Mouse (Mus musculus) kidney, postnatal 0 days (tissue): ENCODE measurements around the gene Tmed1. TPM values are rescaled to one million over a fixed set of nuclear protein-coding genes. Genes with fewer than 3 reads are reported as not detected.
"Not testable (repeated sequence)": the region's sequence is repeated elsewhere in the genome, so short reads cannot be mapped to it uniquely, and the experiment has no call there.

Source experiments
- ATAC-seq: fragments of 200-750 bp; cut with Nextera tagmentation; replicated peaks from 2 replicates; pipeline ENCODE4 v1.8.0; 2017; ENCODE audit warnings: low read depth, moderate number of reproducible peaks, moderate TSS enrichment, moderate library complexity; ENCODE audit not compliant: low FRiP score
- DNase-seq: peaks from one replicate; pipeline ENCODE4 v3.0.0-alpha.2; 2016; ENCODE audit warnings: low spot score
- H3K27ac ChIP-seq: fragments of 300-500 bp; sonication (generic); 2 replicates; pipeline ENCODE4 v1.5.1; 2014; ENCODE audit warnings: mild to moderate bottlenecking
- H3K27me3 ChIP-seq: fragments of 300-500 bp; sonication (generic); 2 replicates; pipeline ENCODE4 v1.6.1; 2014; ENCODE audit warnings: low read length, mixed read lengths; ENCODE audit not compliant: insufficient read depth
- H3K36me3 ChIP-seq: fragments of 300-500 bp; sonication (generic); 2 replicates; pipeline ENCODE4 v1.6.1; 2014; ENCODE audit warnings: low read length, mixed read lengths; ENCODE audit not compliant: insufficient read depth
- H3K4me1 ChIP-seq: fragments of 300-500 bp; sonication (generic); replicated peaks from 2 replicates; pipeline ENCODE4 v1.6.1; 2014; ENCODE audit warnings: antibody characterized with exemption, low read length, mixed read lengths; ENCODE audit not compliant: insufficient read depth
- H3K4me2 ChIP-seq: fragments of 300-500 bp; sonication (generic); 2 replicates; pipeline ENCODE4 v1.6.1; 2014; ENCODE audit warnings: mild to moderate bottlenecking, low read length, moderate library complexity, mixed read lengths
- H3K4me3 ChIP-seq: fragments of 300-500 bp; sonication (generic); replicated peaks from 2 replicates; pipeline ENCODE4 v1.5.1; 2014; ENCODE audit warnings: low read depth, low read length
- H3K9ac ChIP-seq: fragments of 300-500 bp; sonication (generic); 2 replicates; pipeline ENCODE4 v1.6.1; 2014; ENCODE audit warnings: low read depth, low read length
- H3K9me3 ChIP-seq: fragments of 300-500 bp; sonication (generic); replicated peaks from 2 replicates; pipeline ENCODE4 v1.6.1; 2016; ENCODE audit warnings: low read length, inconsistent platforms, mixed read lengths
- CTCF ChIP-seq: IDR thresholded peaks from 2 replicates; pipeline ENCODE4 v1.5.1; 2016; ENCODE audit warnings: antibody characterized with exemption, low read depth, mild to moderate bottlenecking, moderate library complexity
- WGBS: fragments of 180-500 bp; shearing (Covaris S2); extraction: QIAGEN DNeasy Blood & Tissue Kit; methylation state at CpG from one replicate; pipeline ENCODE4 v1.1.7; 2014; 5-methylcytosine and 5-hydroxymethylcytosine counted together
- polyA plus RNA-seq: library from polyadenylated mRNA; unstranded; fragments of >200 nt; fragmentation: Nextera tagmentation; extraction: Ambion mirVana; gene quantifications from 2 replicates; pipeline ENCODE4 v1.2.1, GENCODE M21; 2015

Tmed1 gene
- polyA plus RNA-seq, 1 experiment from 2014 or later: 131 TPM

- 98% methylated on average over 4 of the region's 4 CpGs for WGBS
- TF ChIP-seq CTCF: no peak
- DNase-seq (no peak), ATAC-seq (no peak)
- Histone ChIP-seq H3K36me3 (peaks cover 41% of the 10 kb centered on the region), H3K27ac (no peak overlapping the region), H3K9ac (no peak overlapping the region), H3K4me1 (no peaks in the 10 kb centered on the region), H3K27me3 (no peaks in the 10 kb centered on the region), H3K4me3 (no peak overlapping the region), H3K4me2 (no peak overlapping the region), H3K9me3 (no peaks in the 10 kb centered on the region)
These were observed 26.0 kb downstream of the Tmed1 start for GRCm38 (mm10) chr9:21484065-21484464.

- no peak overlapping the region for H3K9ac ChIP-seq
- no peak overlapping the region for H3K4me2 ChIP-seq
- H3K4me1 ChIP-seq: no peaks in the 10 kb centered on the region
- no peak overlapping the region for H3K4me3 ChIP-seq
- H3K9me3 ChIP-seq: no peaks in the 10 kb centered on the region
- H3K27ac ChIP-seq: no peak overlapping the region
- no peak for ATAC-seq
- no peaks in the 10 kb centered on the region for H3K27me3 ChIP-seq
- H3K36me3 ChIP-seq: peaks cover 66% of the 10 kb centered on the region
- no peak for DNase-seq
- WGBS: 96% methylated on average over 6 of the region's 6 CpGs
- TF ChIP-seq CTCF: peak; percentile 37
These were observed 32.3 kb downstream of the Tmed1 start for GRCm38 (mm10) chr9:21477707-21478106.

- 83% methylated on average over 4 of the region's 4 CpGs for WGBS
- ATAC-seq: no peak
- no peak for TF ChIP-seq CTCF
These were observed 37.1 kb downstream of the Tmed1 start for GRCm38 (mm10) chr9:21472913-21473312.

GRCm38 (mm10) chr9:21469032-21470024 is 40.7 kb downstream of the Tmed1 start:
- TF ChIP-seq CTCF: peak; percentile 76
- Histone ChIP-seq H3K27me3 (no peaks in the 10 kb centered on the region), H3K9ac (no peak overlapping the region), H3K4me2 (no peak overlapping the region), H3K4me1 (no peaks in the 10 kb centered on the region), H3K27ac (no peak overlapping the region), H3K4me3 (no peak overlapping the region), H3K9me3 (no peaks in the 10 kb centered on the region), H3K36me3 (peaks cover 45% of the 10 kb centered on the region)
- ATAC-seq (no peak), DNase-seq (no peak)
- WGBS: 87% methylated on average over 20 of the region's 20 CpGs

More at GRCm38 (mm10) chr9:21472913-21473312, 37.1 kb downstream of the Tmed1 start:
- Histone ChIP-seq H3K27me3 (no peaks in the 10 kb centered on the region), H3K27ac (no peak overlapping the region), H3K4me2 (no peak overlapping the region), H3K4me1 (no peaks in the 10 kb centered on the region), H3K9ac (no peak overlapping the region), H3K36me3 (peaks cover 65% of the 10 kb centered on the region; the same call in 1 of the 2 replicates), H3K4me3 (no peak overlapping the region), H3K9me3 (no peaks in the 10 kb centered on the region)
- DNase-seq: no peak

- not testable (repeated sequence) for H3K4me2 ChIP-seq, DNase-seq, H3K27ac ChIP-seq, H3K27me3 ChIP-seq, ATAC-seq, H3K4me1 ChIP-seq, H3K9ac ChIP-seq, H3K9me3 ChIP-seq, H3K4me3 ChIP-seq
- peaks cover 23% of the 10 kb centered on the region for H3K36me3 ChIP-seq
- WGBS: 85% methylated on average over 7 of the region's 7 CpGs
These were observed 45.5 kb downstream of the Tmed1 start for GRCm38 (mm10) chr9:21464565-21464928.

GRCm38 (mm10) chr9:21463766-21464564 is 46.1 kb downstream of the Tmed1 start:
- H3K27me3 ChIP-seq: no peaks in the 10 kb centered on the region
- peaks cover 8% of the 10 kb centered on the region; the same call in 1 of the 2 replicates for H3K4me1 ChIP-seq
- peaks cover 26% of the 10 kb centered on the region for H3K36me3 ChIP-seq
- ATAC-seq (no peak), DNase-seq (no peak)
- whole genome bisulfite sequencing: 89% methylated on average over 3 of the region's 3 CpGs
- TF ChIP-seq CTCF: no peak
- no peak overlapping the region for H3K4me2 ChIP-seq
- no peaks in the 10 kb centered on the region for H3K9me3 ChIP-seq
- peak overlapping the region; percentile 76 for H3K27ac ChIP-seq
- no peak overlapping the region for H3K4me3 ChIP-seq
- no peak overlapping the region for H3K9ac ChIP-seq
